Mouse (Mus musculus): ENCODE data around the gene Ccl8. TPM values are rescaled to one million over a fixed set of nuclear protein-coding genes. Genes with fewer than 3 reads are reported as not detected.

Ccl8 gene
- total RNA-seq (2012; rRNA removed) (not detected in 2 replicates), polyA plus RNA-seq (2012; ENCODE audit: insufficient read depth in 1 of 2, insufficient read length in 2 of 2, low read depth in 1 of 2, low replicate concordance in 2 of 2, missing spikeins in 1 of 2) (not detected)

- Histone ChIP-seq H3K79me2 (ENCODE audit: control insufficient read depth, insufficient read depth, low read length, poor library complexity) (no peaks in the 10 kb centered on the region), H3K9me3 (replicated peaks; ENCODE audit: insufficient read depth, low read length) (no peaks in the 10 kb centered on the region), H3K36me3 (ENCODE audit: control insufficient read depth in 1 of 2, insufficient read depth in 2 of 2, low read length in 2 of 2) (no peaks in the 10 kb centered on the region), H3K4me3 (ENCODE audit: control insufficient read depth in 1 of 2, insufficient read depth in 1 of 2, low read depth in 2 of 2, low read length in 2 of 2) (no peak within 1 kb of the TSS), H3K4me1 (ENCODE audit: control insufficient read depth in 1 of 2, insufficient read depth in 2 of 2, low read length in 2 of 2) (no peaks in the 10 kb centered on the region), H3K9ac (ENCODE audit: control insufficient read depth, low read depth, low read length, poor library complexity, severe bottlenecking) (no peak within 1 kb of the TSS), H3K27me3 (ENCODE audit: control insufficient read depth in 1 of 2, insufficient read depth in 2 of 2, low read length in 2 of 2) (no peaks in the 10 kb centered on the region), H3K27ac (ENCODE audit: control insufficient read depth, low read depth, low read length) (no peak within 1 kb of the TSS)
- DNase-seq (ENCODE audit: low read depth, low spot score), result no peak
- TF ChIP-seq USF2 (IDR thresholded peaks at IDR 0.05; ENCODE audit: borderline replicate concordance in 1 of 2, insufficient read depth in 1 of 2, low read depth in 1 of 2, low read length in 2 of 2) (no peak), TCF12 (IDR thresholded peaks at IDR 0.05; ENCODE audit: low read depth, low read length) (no peak), NELFE (IDR thresholded peaks at IDR 0.05; ENCODE audit: low read depth, low read length) (no peak), POLR2AphosphoS2 (IDR thresholded peaks at IDR 0.05; ENCODE audit: low read length) (no peak), CTCF (IDR thresholded peaks at IDR 0.05 in 2 of 3, conservative IDR thresholded peaks at IDR 0.05 in 1 of 3; ENCODE audit: control insufficient read depth in 1 of 3, insufficient read depth in 1 of 3, low read depth in 2 of 3, low read length in 3 of 3, poor library complexity in 1 of 3, severe bottlenecking in 1 of 3) (no peak), EP300 (IDR thresholded peaks at IDR 0.05; ENCODE audit: low read depth in 1 of 2, low read length in 2 of 2) (no peak), JUND (IDR thresholded peaks at IDR 0.05; ENCODE audit: low read depth, low read length) (no peak), MYC (IDR thresholded peaks at IDR 0.05; ENCODE audit: low read depth, low read length) (no peak), NRF1 (IDR thresholded peaks at IDR 0.05; ENCODE audit: insufficient read depth, low read depth, low read length, poor library complexity, severe bottlenecking) (no peak), ZKSCAN1 (IDR thresholded peaks at IDR 0.05; ENCODE audit: low read depth, low read length) (no peak), RCOR1 (IDR thresholded peaks at IDR 0.05; ENCODE audit: low read depth, low read length) (no peak), ETS1 (IDR thresholded peaks at IDR 0.05; ENCODE audit: low read depth, low read length) (no peak)
Measured at GRCm38 (mm10) chr11:82114885-82115284, at the start of gene Ccl8. Ccl8 (plus strand) TSS chr11:82115185.

GRCm38 (mm10) chr11:82066953-82067571 lies 47.9 kb upstream of the Ccl8 start:
- Histone ChIP-seq H3K4me3 (ENCODE audit: control insufficient read depth in 1 of 2, insufficient read depth in 1 of 2, low read depth in 2 of 2, low read length in 2 of 2) (no peak overlapping the region), H3K27me3 (ENCODE audit: control insufficient read depth in 1 of 2, insufficient read depth in 2 of 2, low read length in 2 of 2) (no peaks in the 10 kb centered on the region), H3K36me3 (ENCODE audit: control insufficient read depth in 1 of 2, insufficient read depth in 2 of 2, low read length in 2 of 2) (no peaks in the 10 kb centered on the region), H3K79me2 (ENCODE audit: control insufficient read depth, insufficient read depth, low read length, poor library complexity) (no peaks in the 10 kb centered on the region), H3K4me1 (ENCODE audit: control insufficient read depth in 1 of 2, insufficient read depth in 2 of 2, low read length in 2 of 2) (no peaks in the 10 kb centered on the region), H3K9me3 (replicated peaks; ENCODE audit: insufficient read depth, low read length) (no peaks in the 10 kb centered on the region), H3K27ac (ENCODE audit: control insufficient read depth, low read depth, low read length) (no peak overlapping the region), H3K9ac (ENCODE audit: control insufficient read depth, low read depth, low read length, poor library complexity, severe bottlenecking) (no peak overlapping the region)
- no peak for DNase-seq (ENCODE audit: low read depth, low spot score)
- TF ChIP-seq TBP (IDR thresholded peaks at IDR 0.05; ENCODE audit: low read depth, low read length), result no peak
- no peak for TF ChIP-seq USF2 (IDR thresholded peaks at IDR 0.05; ENCODE audit: borderline replicate concordance in 1 of 2, insufficient read depth in 1 of 2, low read depth in 1 of 2, low read length in 2 of 2)
- no peak for TF ChIP-seq MEF2A (IDR thresholded peaks at IDR 0.05; ENCODE audit: extremely low read depth, insufficient replicate concordance, low read depth, low read length, poor library complexity, severe bottlenecking)
- no peak for TF ChIP-seq BHLHE40 (IDR thresholded peaks at IDR 0.05; ENCODE audit: borderline replicate concordance, low read depth, low read length)
- no peak for TF ChIP-seq ZMIZ1 (IDR thresholded peaks at IDR 0.05; ENCODE audit: low read depth, low read length)
- TF ChIP-seq CHD1 (IDR thresholded peaks at IDR 0.05; ENCODE audit: low read depth, low read length), result no peak
- TF ChIP-seq MAFK (IDR thresholded peaks at IDR 0.05; ENCODE audit: borderline replicate concordance, low read depth, low read length), result no peak
- no peak for TF ChIP-seq NRF1 (IDR thresholded peaks at IDR 0.05; ENCODE audit: insufficient read depth, low read depth, low read length, poor library complexity, severe bottlenecking)
- TF ChIP-seq CTCF (IDR thresholded peaks at IDR 0.05 in 2 of 3, conservative IDR thresholded peaks at IDR 0.05 in 1 of 3; ENCODE audit: control insufficient read depth in 1 of 3, insufficient read depth in 1 of 3, low read depth in 2 of 3, low read length in 3 of 3, poor library complexity in 1 of 3, severe bottlenecking in 1 of 3), result no peak
- TF ChIP-seq TAL1 (IDR thresholded peaks at IDR 0.05; ENCODE audit: low read length), result no peak
- no peak for TF ChIP-seq RAD21 (IDR thresholded peaks at IDR 0.05; ENCODE audit: low read depth, low read length)

Data from MEL (cell line).